Mouse (Mus musculus): ENCODE data around the gene Olfr1008. TPM values are rescaled to one million over a fixed set of nuclear protein-coding genes. Genes with fewer than 3 reads are reported as not detected.
"Not testable (repeated sequence)": the region's sequence is repeated elsewhere in the genome, so short reads cannot be mapped to it uniquely, and the experiment has no call there.

The Olfr1008 gene
- polyA plus RNA-seq (2016; fragmentation: Nextera tagmentation; extraction: Ambion mirVana) = not detected in 2 replicates

- Histone ChIP-seq H3K9ac (no peak within 1 kb of the TSS), H3K4me1 (replicated peaks) (no peaks in the 10 kb centered on the region), H3K4me2 (no peak within 1 kb of the TSS), H3K9me3 (replicated peaks) (peaks cover 3% of the 10 kb centered on the region), H3K27me3 (replicated peaks) (no peaks in the 10 kb centered on the region), H3K36me3 (no peaks in the 10 kb centered on the region), H3K4me3 (no peak within 1 kb of the TSS), H3K27ac (ENCODE audit: poor library complexity, severe bottlenecking) (no peak within 1 kb of the TSS)
- ATAC-seq (ENCODE audit: insufficient number of reproducible peaks, low FRiP score) = no peak
Observed at GRCm38 (mm10) chr2:85689131-85689530, at the start of gene Olfr1008. Gene Olfr1008 (plus strand): TSS chr2:85689431.

- no peaks in the 10 kb centered on the region for H3K4me1 ChIP-seq (replicated peaks)
- ATAC-seq (ENCODE audit: insufficient number of reproducible peaks, low FRiP score) = no peak
- H3K9ac ChIP-seq = no peak within 1 kb of the TSS
- 94% methylated on average over 1 of the region's 1 CpGs for WGBS
- no peak within 1 kb of the TSS for H3K4me3 ChIP-seq
- H3K27ac ChIP-seq (ENCODE audit: poor library complexity, severe bottlenecking) = no peak within 1 kb of the TSS
- H3K36me3 ChIP-seq = no peaks in the 10 kb centered on the region
- H3K27me3 ChIP-seq (replicated peaks) = no peaks in the 10 kb centered on the region
- no peaks in the 10 kb centered on the region for H3K9me3 ChIP-seq (replicated peaks)
- no peak within 1 kb of the TSS for H3K4me2 ChIP-seq
Observed at GRCm38 (mm10) chr2:85650604-85651003, 38.6 kb upstream of the Olfr1008 start, which contains the start of gene Olfr1002. Gene Olfr1002 (minus strand): TSS chr2:85650704.

- not testable (repeated sequence) for H3K4me2 ChIP-seq; H3K27me3 ChIP-seq (replicated peaks); H3K4me3 ChIP-seq; H3K36me3 ChIP-seq; H3K4me1 ChIP-seq (replicated peaks); ATAC-seq (ENCODE audit: insufficient number of reproducible peaks, low FRiP score); H3K9me3 ChIP-seq (replicated peaks); H3K9ac ChIP-seq; H3K27ac ChIP-seq (ENCODE audit: poor library complexity, severe bottlenecking)
Observed at GRCm38 (mm10) chr2:85664355-85664754, 24.9 kb upstream of the Olfr1008 start, which contains the start of gene Olfr154. Gene Olfr154 (minus strand): TSS chr2:85664455.

- Histone ChIP-seq H3K4me2 (no peak within 1 kb of the TSS), H3K27me3 (replicated peaks) (no peaks in the 10 kb centered on the region)
- no peak for ATAC-seq (ENCODE audit: insufficient number of reproducible peaks, low FRiP score)
Observed at GRCm38 (mm10) chr2:85678667-85679066, 10.6 kb upstream of the Olfr1008 start, which contains the start of gene Olfr1006. Gene Olfr1006 (minus strand): TSS chr2:85678767.

GRCm38 (mm10) chr2:85710680-85711079 is 21.4 kb downstream of the Olfr1008 start:
- not testable (repeated sequence) for ATAC-seq (ENCODE audit: insufficient number of reproducible peaks, low FRiP score); H3K4me1 ChIP-seq (replicated peaks); H3K4me2 ChIP-seq; H3K27me3 ChIP-seq (replicated peaks); H3K9me3 ChIP-seq (replicated peaks); H3K27ac ChIP-seq (ENCODE audit: poor library complexity, severe bottlenecking); H3K9ac ChIP-seq; H3K4me3 ChIP-seq; H3K36me3 ChIP-seq
- 57% methylated on average over 2 of the region's 2 CpGs for WGBS

More at GRCm38 (mm10) chr2:85678667-85679066, 10.6 kb upstream of the Olfr1008 start, which contains the start of gene Olfr1006:
- Histone ChIP-seq H3K4me1 (replicated peaks) (no peaks in the 10 kb centered on the region), H3K27ac (ENCODE audit: poor library complexity, severe bottlenecking) (no peak within 1 kb of the TSS), H3K9ac (no peak within 1 kb of the TSS), H3K4me3 (no peak within 1 kb of the TSS), H3K36me3 (no peaks in the 10 kb centered on the region), H3K9me3 (replicated peaks) (no peaks in the 10 kb centered on the region)

- 24% methylated on average over 1 of the region's 1 CpGs for WGBS
Observed at GRCm38 (mm10) chr2:85711159-85711558, 21.9 kb downstream of the Olfr1008 start.

GRCm38 (mm10) chr2:85715119-85715518 is 25.9 kb downstream of the Olfr1008 start, which contains the start of gene Olfr1009:
Gene Olfr1009 (plus strand): TSS chr2:85715419.
- no peaks in the 10 kb centered on the region for H3K27me3 ChIP-seq (replicated peaks)
- WGBS = 76% methylated on average over 1 of the region's 1 CpGs
- H3K4me3 ChIP-seq = no peak within 1 kb of the TSS
- no peak within 1 kb of the TSS for H3K4me2 ChIP-seq
- H3K4me1 ChIP-seq (replicated peaks) = no peaks in the 10 kb centered on the region
- 0 out of 2 replicates have a peak, but pooled peaks cover 3% of the 10 kb centered on the region for H3K9me3 ChIP-seq (replicated peaks)
- no peaks in the 10 kb centered on the region for H3K36me3 ChIP-seq
- no peak within 1 kb of the TSS for H3K27ac ChIP-seq (ENCODE audit: poor library complexity, severe bottlenecking)
- H3K9ac ChIP-seq = no peak within 1 kb of the TSS
- no peak for ATAC-seq (ENCODE audit: insufficient number of reproducible peaks, low FRiP score)

More at GRCm38 (mm10) chr2:85711159-85711558, 21.9 kb downstream of the Olfr1008 start:
- no peaks in the 10 kb centered on the region for H3K36me3 ChIP-seq
- ATAC-seq (ENCODE audit: insufficient number of reproducible peaks, low FRiP score) = no peak
- H3K4me2 ChIP-seq = no peak overlapping the region
- H3K27me3 ChIP-seq (replicated peaks) = no peaks in the 10 kb centered on the region
- peaks cover 3% of the 10 kb centered on the region; the same call in 1 of the 2 replicates for H3K9me3 ChIP-seq (replicated peaks)
- no peak overlapping the region for H3K9ac ChIP-seq
- no peaks in the 10 kb centered on the region for H3K4me1 ChIP-seq (replicated peaks)
- H3K27ac ChIP-seq (ENCODE audit: poor library complexity, severe bottlenecking) = no peak overlapping the region
- H3K4me3 ChIP-seq = no peak overlapping the region

- 16% methylated on average over 3 of the region's 3 CpGs for WGBS
- H3K27me3 ChIP-seq (replicated peaks) = no peaks in the 10 kb centered on the region
- no peak overlapping the region for H3K9ac ChIP-seq
- no peaks in the 10 kb centered on the region for H3K4me1 ChIP-seq (replicated peaks)
- H3K4me2 ChIP-seq = no peak overlapping the region
- H3K4me3 ChIP-seq = no peak overlapping the region
- no peaks in the 10 kb centered on the region for H3K9me3 ChIP-seq (replicated peaks)
- no peak overlapping the region for H3K27ac ChIP-seq (ENCODE audit: poor library complexity, severe bottlenecking)
- no peak for ATAC-seq (ENCODE audit: insufficient number of reproducible peaks, low FRiP score)
- no peaks in the 10 kb centered on the region for H3K36me3 ChIP-seq
Observed at GRCm38 (mm10) chr2:85725793-85726192, 36.6 kb downstream of the Olfr1008 start.

Other genes starting within 250 kb of the Olfr1008 start
- not detected in 2 replicates for gene Olfr995, start 245.8 kb upstream of the Olfr1008 start, polyA plus RNA-seq (2016; fragmentation: Nextera tagmentation; extraction: Ambion mirVana)
- gene 4833423E24Rik, start 170.4 kb upstream of the Olfr1008 start, polyA plus RNA-seq (2016; fragmentation: Nextera tagmentation; extraction: Ambion mirVana) = not detected in 2 replicates
- not detected in 2 replicates for gene Olfr996, start 110.2 kb upstream of the Olfr1008 start, polyA plus RNA-seq (2016; fragmentation: Nextera tagmentation; extraction: Ambion mirVana)
- gene Olfr998, start 100.5 kb upstream of the Olfr1008 start, polyA plus RNA-seq (2016; fragmentation: Nextera tagmentation; extraction: Ambion mirVana) = not detected in 2 replicates
- gene Olfr1000, start 77.5 kb upstream of the Olfr1008 start, polyA plus RNA-seq (2016; fragmentation: Nextera tagmentation; extraction: Ambion mirVana) = not detected in 2 replicates
- not detected in 2 replicates for gene Olfr1002, start 38.7 kb upstream of the Olfr1008 start, polyA plus RNA-seq (2016; fragmentation: Nextera tagmentation; extraction: Ambion mirVana)
- gene Olfr154, start 25.0 kb upstream of the Olfr1008 start, polyA plus RNA-seq (2016; fragmentation: Nextera tagmentation; extraction: Ambion mirVana) = not detected in 2 replicates
- not detected in 2 replicates for gene Olfr1006, start 10.7 kb upstream of the Olfr1008 start, polyA plus RNA-seq (2016; fragmentation: Nextera tagmentation; extraction: Ambion mirVana)
- not detected in 2 replicates for gene Olfr1009, start 26.0 kb downstream of the Olfr1008 start, polyA plus RNA-seq (2016; fragmentation: Nextera tagmentation; extraction: Ambion mirVana)
- not detected in 2 replicates for gene Olfr1012, start 73.3 kb downstream of the Olfr1008 start, polyA plus RNA-seq (2016; fragmentation: Nextera tagmentation; extraction: Ambion mirVana)
- gene Olfr1013, start 77.7 kb downstream of the Olfr1008 start, polyA plus RNA-seq (2016; fragmentation: Nextera tagmentation; extraction: Ambion mirVana) = not detected in 2 replicates
- gene Olfr1014, start 83.3 kb downstream of the Olfr1008 start, polyA plus RNA-seq (2016; fragmentation: Nextera tagmentation; extraction: Ambion mirVana) = not detected in 2 replicates
- gene Olfr1015, start 92.6 kb downstream of the Olfr1008 start, polyA plus RNA-seq (2016; fragmentation: Nextera tagmentation; extraction: Ambion mirVana) = not detected in 2 replicates
- not detected in 2 replicates for gene Olfr1016, start 113.1 kb downstream of the Olfr1008 start, polyA plus RNA-seq (2016; fragmentation: Nextera tagmentation; extraction: Ambion mirVana)
- not detected in 2 replicates for gene Olfr1018, start 129.0 kb downstream of the Olfr1008 start, polyA plus RNA-seq (2016; fragmentation: Nextera tagmentation; extraction: Ambion mirVana)
- gene Olfr1019, start 156.1 kb downstream of the Olfr1008 start, polyA plus RNA-seq (2016; fragmentation: Nextera tagmentation; extraction: Ambion mirVana) = not detected in 2 replicates
- gene Olfr1020, start 157.6 kb downstream of the Olfr1008 start, polyA plus RNA-seq (2016; fragmentation: Nextera tagmentation; extraction: Ambion mirVana) = not detected in 2 replicates
- not detected in 2 replicates for gene Olfr1022, start 179.2 kb downstream of the Olfr1008 start, polyA plus RNA-seq (2016; fragmentation: Nextera tagmentation; extraction: Ambion mirVana)
- not detected in 2 replicates for gene Olfr1023, start 196.2 kb downstream of the Olfr1008 start, polyA plus RNA-seq (2016; fragmentation: Nextera tagmentation; extraction: Ambion mirVana)
- gene Olfr1024, start 215.6 kb downstream of the Olfr1008 start, polyA plus RNA-seq (2016; fragmentation: Nextera tagmentation; extraction: Ambion mirVana) = not detected in 2 replicates
- not detected in 2 replicates for gene Olfr1025-ps1, start 225.8 kb downstream of the Olfr1008 start, polyA plus RNA-seq (2016; fragmentation: Nextera tagmentation; extraction: Ambion mirVana)
- gene Olfr1026, start 232.1 kb downstream of the Olfr1008 start, polyA plus RNA-seq (2016; fragmentation: Nextera tagmentation; extraction: Ambion mirVana) = not detected in 2 replicates

All from heart, embryonic 12.5 days (tissue).